Mouse (Mus musculus): ENCODE measurements at regions not wholly inside any gene's neighbourhood (a gene's known extent, or its start where the extent isn't known, plus 50 kb on each side); places are given as distances from the start of the nearest gene placed in this dataset.

DNA sequence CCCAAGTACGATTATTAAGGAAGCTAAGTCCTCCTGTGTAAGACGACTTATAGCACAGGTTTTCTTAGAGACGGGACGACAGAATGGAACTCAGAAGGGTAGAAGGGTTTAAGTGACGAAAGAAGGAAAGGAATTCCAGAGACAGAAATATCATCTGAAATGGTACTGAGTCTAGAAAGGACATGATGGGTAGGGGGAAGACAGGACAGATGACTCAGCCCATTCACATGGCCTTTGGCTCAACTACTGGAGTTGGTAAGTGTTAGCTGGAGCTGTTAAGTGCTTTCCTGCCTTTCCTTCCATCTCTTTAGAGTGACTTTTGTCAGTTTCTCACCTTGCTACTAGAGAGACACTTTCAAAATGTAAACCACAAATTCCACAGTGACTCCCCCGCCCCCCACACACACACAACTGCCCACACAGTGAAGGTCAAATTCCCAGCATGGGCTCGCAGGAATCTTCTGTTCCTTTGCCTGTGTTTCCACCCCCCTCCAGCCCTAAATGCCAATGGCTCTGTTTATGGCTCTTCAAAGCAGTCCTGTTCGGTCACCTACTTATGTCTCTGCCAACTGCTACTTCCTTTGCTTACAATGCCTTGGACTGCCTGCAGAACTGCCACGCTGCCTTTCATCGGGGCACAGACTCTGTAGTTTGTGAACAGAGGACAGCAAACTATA lies 81.8 kb upstream of the Csl start:
- no peak for TF ChIP-seq CTCF (IDR thresholded peaks at IDR 0.05; ENCODE audit: low read depth, low read length)
- TF ChIP-seq POLR2A (IDR thresholded peaks at IDR 0.05; ENCODE audit: borderline replicate concordance, low read depth, low read length), result no peak

Measured in bone marrow macrophage, adult 2 months (primary cell).